Mouse (Mus musculus) layer of hippocampus, postnatal 10 days (tissue): ENCODE data around the gene Tnfsf10. TPM values are rescaled to one million over a fixed set of nuclear protein-coding genes. Genes with fewer than 3 reads are reported as not detected.

ENCODE experiments used
- DNase-seq, 2 experiments: peaks; one replicate each; pipeline ENCODE4 v3.0.0; 2021; ENCODE audit warnings: low spot score in 2 of 2
- total RNA-seq, 2 experiments: library from RNA; stranded (reverse); gene quantifications; 2 replicates each; pipeline ENCODE4 v1.2.3; 2021

The Tnfsf10 gene
- total RNA-seq, 2 experiments from 2014 or later: 1.2 to 1.9 TPM

- DNase-seq: peak; percentile 15 to 33
Observed at GRCm38 (mm10) chr3:27370125-27370524, 53.3 kb downstream of the Tnfsf10 start.

DNA sequence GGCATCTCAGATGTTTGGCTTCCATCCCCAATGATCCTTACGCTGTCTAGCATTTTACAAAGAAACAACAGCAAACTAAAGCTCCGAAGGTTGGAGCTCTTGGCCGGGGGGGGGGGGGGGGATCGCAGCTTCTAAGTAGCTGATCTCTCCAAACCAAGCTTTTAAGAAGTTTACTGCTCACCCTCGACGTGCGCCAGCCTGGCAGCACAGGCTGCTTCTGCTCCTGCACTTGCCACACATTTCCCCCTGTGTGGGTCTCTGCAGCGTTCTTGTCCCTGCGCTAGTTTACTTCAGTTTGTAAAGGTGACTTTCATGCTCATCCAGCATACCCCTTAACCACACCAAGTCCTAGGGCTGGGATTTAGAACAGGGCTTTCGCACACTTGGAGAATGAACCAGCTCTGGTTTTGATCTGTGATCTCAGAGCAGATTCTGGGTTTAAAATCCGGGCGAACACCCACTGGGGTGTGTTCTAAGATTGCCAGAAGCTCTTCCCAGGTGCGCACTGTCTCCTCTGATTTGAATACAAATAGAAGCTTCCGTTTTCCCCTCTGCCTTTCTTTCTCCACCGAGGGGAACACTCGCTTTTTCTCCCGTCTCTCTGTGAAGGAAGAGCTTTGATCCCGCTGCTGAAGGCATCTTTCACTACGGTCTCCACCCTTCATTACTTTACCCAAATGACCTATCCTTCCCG lies 53.9 kb downstream of the Tnfsf10 start:
- DNase-seq: no peak

DNA sequence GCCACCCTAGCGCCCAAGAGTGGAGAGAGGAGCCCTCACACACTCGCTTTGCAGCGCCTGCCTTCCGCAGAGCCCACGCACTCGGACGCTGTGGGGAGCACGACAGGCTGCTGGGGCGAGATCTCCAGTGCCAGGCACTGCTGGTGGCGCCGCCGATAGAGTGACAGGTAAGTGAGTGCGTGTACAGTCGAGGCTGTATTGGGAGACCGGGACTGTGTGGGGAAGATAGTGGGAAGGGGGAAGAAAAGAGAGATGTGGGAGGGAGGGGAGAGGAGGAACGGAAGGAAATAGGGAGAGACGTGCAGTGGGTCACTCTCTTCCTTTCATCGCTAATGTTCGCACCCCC lies 54.4 kb downstream of the Tnfsf10 start, which contains the start of gene Ghsr:
TSS of gene Ghsr (plus strand) at position 76 of the 346 bp plus-strand sequence.
- peak in 1 of 2 experiments; percentile 9 for DNase-seq

DNA sequence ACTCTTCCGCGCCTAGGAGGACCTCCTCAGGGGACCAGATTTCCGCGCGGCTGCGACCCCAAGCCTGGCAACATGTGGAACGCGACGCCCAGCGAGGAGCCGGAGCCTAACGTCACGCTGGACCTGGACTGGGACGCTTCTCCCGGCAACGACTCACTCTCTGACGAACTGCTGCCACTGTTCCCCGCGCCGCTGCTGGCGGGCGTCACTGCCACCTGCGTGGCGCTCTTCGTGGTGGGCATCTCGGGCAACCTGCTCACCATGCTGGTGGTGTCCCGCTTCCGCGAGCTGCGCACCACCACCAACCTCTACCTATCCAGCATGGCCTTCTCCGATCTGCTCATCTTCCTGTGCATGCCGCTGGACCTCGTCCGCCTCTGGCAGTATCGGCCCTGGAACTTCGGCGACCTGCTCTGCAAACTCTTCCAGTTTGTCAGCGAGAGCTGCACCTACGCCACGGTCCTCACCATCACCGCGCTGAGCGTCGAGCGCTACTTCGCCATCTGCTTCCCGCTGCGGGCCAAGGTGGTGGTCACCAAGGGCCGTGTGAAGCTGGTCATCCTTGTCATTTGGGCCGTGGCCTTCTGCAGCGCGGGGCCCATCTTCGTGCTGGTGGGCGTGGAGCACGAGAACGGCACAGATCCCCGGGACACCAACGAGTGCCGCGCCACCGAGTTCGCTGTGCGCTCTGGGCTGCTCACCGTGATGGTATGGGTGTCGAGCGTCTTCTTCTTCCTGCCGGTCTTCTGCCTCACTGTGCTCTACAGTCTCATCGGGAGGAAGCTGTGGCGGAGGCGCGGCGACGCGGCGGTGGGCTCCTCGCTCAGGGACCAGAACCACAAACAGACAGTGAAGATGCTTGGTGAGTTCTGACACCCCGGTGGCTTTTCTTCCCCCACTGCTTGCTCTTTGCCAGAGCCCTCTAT lies 55.2 kb downstream of the Tnfsf10 start:
- DNase-seq: peak in 1 of 2 experiments; percentile 13

- DNase-seq: no peak
Observed at GRCm38 (mm10) chr3:27374396-27374795, 57.6 kb downstream of the Tnfsf10 start.

DNA sequence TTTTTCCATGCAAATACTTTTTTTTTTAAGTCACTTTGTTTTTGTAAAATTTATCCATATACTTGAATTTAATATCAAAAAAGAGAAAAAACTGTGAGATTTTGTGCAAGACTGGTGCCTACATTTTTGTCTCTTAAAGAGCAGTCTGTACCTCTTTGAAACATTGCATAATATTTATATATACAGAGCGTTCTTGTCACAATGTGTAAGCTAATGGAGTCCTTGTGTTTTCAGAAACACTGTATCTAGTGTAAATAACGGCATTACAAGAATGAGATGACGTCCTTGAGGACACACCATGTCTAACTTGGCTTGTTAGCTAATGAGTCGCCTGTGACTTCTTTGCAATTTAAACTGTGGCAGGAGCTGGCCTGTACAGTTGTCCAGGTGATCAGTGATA lies 61.1 kb downstream of the Tnfsf10 start:
- no peak for DNase-seq

DNA sequence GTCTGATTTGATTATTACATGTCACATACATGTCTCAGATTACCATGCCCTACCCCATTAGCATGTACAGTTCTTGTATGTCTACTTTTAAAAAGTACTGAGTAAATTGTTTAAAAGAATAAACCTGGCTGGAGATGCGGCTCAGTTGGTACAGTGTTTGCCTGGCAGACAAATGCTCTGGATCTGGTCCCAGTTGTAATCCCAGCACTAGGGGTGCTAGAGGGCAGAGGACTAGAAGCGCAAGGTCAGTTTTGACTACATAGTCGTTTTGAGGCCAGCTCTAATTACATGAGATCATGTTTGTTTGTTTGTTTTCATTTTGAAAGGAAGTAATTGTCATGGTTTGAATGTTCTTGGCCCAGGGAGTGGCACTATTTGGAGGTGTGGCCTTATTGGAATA lies 68.0 kb downstream of the Tnfsf10 start:
- no peak for DNase-seq

- no peak for DNase-seq
Observed at GRCm38 (mm10) chr3:27389923-27390322, 73.1 kb downstream of the Tnfsf10 start.

Other genes starting within 250 kb of the Tnfsf10 start
- 1 to 10 TPM; 2.9 to 4.3 TPM for gene Ect2, start 163.2 kb upstream of the Tnfsf10 start, total RNA-seq
- gene Nceh1, start 134.1 kb upstream of the Tnfsf10 start, total RNA-seq: 10 to 100 TPM; 79.8 to 82.2 TPM
- 1 to 10 TPM in 1 of 2 experiments, under 1 TPM in 1; 0.69 to 1.1 TPM for gene Ghsr, start 54.3 kb downstream of the Tnfsf10 start, total RNA-seq